Mouse (Mus musculus) lung, postnatal 0 days (tissue): ENCODE data around the gene Csf2rb2.

ENCODE experiments used
- CTCF ChIP-seq: IDR thresholded peaks from 2 replicates; pipeline ENCODE4 v1.5.1; 2016; ENCODE audit warnings: antibody characterized with exemption, mild to moderate bottlenecking
- EP300 ChIP-seq: IDR thresholded peaks from 2 replicates; pipeline ENCODE4 v1.6.1; 2016; ENCODE audit warnings: antibody characterized with exemption, mild to moderate bottlenecking, control low read depth

DNA sequence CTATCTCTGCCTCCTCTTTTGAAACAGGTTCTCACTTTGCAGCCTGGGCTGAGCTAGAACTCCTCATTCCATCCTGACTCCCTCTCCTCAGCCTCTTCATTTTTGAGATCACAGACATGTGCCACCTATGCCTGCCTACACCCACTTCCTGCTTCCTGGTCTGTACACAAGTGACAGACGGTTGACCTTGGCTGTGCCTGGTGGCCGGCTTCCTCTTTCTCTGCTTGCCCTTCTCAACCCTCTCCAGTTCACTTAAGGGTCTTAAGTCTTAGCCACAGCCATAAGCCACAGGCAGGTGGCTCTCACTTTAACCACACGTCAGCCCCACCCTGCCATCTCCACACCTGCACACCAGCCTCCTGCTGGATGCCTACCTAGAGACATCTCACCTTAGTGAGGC is 57.1 kb downstream of the Csf2rb2 start:
- TF ChIP-seq CTCF (no peak), EP300 (no peak)
